Mouse (Mus musculus) spleen, adult 12 weeks (tissue): ENCODE data around the gene Fkbp15.

ENCODE experiments used
- DNase-seq: peaks from one replicate; pipeline ENCODE4 v3.0.0; 2022; ENCODE audit warnings: low spot score

Fkbp15 gene

GRCm38 (mm10) chr4:62372818-62373520 is 12.6 kb upstream of the Fkbp15 start:
- no peak for DNase-seq

- no peak for DNase-seq
Measured at GRCm38 (mm10) chr4:62372410-62372809, 12.1 kb upstream of the Fkbp15 start.

- DNase-seq: no peak
Measured at GRCm38 (mm10) chr4:62369091-62369490, 8.7 kb upstream of the Fkbp15 start.

DNA sequence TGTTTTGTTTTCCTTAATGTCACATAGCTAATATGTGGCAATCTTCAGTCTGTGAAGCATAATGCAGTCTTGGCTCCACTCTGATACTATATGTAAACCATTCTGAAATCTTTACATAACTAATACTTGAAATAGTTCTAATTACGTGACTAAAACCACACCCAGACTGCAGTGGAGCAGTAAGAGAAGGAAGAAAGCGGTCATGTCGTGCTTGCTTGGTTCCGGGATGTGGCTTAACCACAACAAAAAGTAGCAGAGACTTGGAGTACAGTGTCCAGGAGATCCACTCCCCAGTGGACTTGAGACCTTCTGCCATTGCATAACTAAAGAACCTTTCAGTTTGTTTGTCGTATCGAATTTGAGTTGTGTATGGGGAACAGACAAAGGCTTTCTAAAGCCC is 7.2 kb upstream of the Fkbp15 start:
- no peak for DNase-seq

DNA sequence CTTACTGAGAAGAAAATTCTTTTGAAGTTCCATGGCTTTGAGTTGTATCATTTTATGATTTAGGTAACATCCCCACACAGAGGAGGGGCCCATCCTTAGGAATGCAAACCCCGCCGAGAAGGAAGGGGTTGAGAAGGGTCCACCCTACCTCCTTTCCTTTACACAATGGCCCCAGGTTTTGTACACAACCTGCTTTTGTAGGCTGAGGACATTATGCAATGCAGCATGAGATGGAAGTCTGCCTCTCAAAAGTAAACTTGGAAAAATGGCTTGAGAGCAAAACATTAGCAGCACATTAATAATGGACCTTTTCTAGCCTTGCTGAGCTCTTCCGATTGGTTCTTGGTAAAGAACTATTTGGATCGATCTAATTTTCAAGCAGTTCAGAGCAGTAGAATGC is 5.9 kb upstream of the Fkbp15 start:
- no peak for DNase-seq

- DNase-seq: no peak
Measured at GRCm38 (mm10) chr4:62364299-62364698, 4.0 kb upstream of the Fkbp15 start.

DNA sequence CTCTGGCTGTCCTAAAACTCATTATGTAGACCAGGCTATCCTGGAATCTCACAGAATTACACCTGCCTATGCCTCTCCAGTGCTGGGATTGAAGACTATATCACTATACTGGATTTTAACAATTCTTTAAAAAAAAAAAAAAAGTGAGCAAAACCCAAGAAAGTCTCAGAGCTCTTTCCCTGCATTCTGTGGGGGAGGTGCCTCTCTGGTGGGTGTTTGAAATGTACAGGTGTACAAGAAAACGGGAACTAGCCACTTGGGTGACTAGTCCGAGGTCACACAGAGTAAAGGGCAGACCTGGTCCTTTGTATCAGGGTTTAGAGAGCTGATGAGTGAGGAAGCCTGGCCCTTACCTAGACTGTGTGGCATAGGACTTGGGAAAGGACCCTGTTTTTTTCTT is 2.1 kb upstream of the Fkbp15 start:
- no peak for DNase-seq

DNA sequence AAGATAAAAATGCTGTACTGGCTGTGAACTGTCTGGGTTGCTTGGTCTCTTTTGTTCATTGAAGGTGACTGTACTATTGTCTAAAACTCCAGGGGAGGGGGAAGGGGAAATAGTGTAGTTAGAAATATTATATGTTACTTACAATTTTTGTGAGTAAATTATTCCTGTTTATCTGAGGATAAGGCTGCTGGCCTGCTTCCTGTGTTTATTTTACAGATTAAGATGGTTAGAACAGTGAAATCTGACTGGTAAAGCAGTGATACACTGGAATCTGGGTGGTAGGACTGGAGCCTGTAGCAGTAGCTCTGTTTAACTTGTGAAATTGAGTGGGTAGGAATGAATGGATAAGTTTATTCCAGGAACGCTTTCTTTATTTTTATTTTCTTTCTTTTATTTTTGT is 1.6 kb upstream of the Fkbp15 start:
- DNase-seq: no peak

DNA sequence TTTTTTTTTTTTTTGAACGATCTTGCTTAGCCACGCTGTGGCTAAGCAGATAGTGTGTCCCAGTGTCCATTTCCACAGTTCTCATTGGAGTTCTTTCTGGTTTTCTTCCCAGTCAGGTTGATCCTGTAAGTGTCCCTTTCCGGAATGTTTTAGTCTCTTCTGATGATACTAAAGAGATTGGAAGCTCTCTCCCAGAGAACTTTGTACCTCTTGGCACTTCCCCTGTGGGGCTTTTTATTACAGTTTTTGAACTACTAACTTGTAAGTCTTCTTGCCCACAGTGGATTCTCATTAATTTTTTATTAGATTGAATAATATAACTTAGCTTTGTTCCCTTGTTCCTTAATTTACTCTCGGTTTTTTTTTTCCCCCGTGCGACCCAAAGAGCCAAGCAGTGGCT is 1.2 kb upstream of the Fkbp15 start:
- no peak for DNase-seq

GRCm38 (mm10) chr4:62360805-62361455 is 582 bp upstream of the Fkbp15 start:
- peak; percentile 26 for DNase-seq

GRCm38 (mm10) chr4:62359256-62359775 is 1.0 kb downstream of the Fkbp15 start:
- DNase-seq: no peak

DNA sequence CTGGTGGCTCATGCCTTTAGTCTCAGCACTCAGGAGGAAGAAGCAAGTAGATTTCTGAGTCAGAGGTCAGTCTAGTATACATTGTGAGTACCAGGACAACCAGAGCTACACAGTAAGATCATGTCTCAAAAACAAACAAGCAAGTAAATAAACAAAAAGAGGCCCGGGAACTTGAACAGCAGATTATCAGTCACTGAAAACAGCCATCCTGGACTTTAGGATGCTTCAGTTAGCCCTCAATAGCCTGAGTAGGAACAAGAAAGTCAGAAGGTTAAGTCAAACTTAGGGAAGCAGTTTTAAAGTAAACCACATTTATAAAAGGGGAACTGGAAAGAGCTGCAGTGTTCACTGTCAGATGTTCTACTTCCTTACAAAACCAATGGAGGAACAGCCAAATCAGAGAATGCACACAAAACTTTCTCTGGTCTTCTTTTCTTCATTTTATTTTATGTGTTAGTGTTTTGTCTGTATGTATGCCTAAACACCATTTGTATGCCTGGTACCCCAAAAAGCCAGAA is 2.7 kb downstream of the Fkbp15 start:
- no peak for DNase-seq

DNA sequence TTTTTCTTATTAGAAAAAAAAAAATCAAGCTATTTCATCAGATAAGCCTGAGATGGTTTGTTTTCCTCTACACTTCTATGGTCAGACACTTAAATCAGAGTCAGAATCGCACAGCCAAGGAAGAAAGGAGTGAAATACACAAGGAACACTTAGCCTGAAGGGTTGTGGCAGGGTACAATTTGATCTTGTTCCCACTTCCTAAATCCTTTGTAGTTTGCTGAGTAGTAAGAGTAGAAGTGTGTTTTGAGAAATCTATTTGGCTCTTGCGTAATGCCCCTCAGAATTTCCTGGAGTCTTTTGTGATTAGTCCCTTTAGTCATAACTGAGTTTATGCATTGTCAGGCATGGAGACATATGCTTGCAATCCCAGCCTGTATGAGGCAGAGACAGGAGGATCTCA is 11.0 kb downstream of the Fkbp15 start:
- no peak for DNase-seq

- DNase-seq: no peak
Measured at GRCm38 (mm10) chr4:62348329-62348705, 12.0 kb downstream of the Fkbp15 start.

DNA sequence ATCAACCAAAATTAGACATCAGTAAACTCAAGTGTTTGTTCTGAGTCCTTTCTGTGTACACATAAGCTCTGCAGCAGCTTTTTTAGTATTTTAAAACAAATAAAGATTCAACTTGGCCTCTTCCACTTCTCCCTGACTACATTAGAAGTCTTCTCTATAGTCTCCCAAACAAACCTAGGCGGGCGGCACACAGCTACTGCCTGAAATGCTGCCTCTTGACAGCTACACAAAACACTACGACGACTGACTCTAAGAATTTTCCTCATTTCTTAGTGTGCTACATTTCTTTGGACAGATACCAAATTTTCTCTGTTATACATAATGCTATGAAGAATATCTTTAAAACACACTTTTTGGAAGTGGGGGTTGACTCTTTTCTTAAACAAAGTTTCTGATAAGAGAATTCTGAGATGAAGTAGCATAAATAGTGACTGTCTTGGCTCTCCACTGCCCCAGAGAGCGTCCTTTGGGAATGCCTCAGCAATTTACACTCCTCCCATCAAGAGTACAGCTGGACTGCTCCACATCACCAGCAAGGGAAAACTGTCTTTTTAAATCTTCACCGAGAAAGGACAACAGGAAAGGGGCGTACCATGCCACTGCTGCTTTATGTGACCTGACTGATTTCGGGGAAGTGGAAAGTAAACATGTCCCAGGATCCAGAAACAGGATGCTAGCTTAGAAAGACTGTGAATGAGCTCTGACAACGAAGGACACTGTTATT is 12.6 kb downstream of the Fkbp15 start:
- no peak for DNase-seq

DNA sequence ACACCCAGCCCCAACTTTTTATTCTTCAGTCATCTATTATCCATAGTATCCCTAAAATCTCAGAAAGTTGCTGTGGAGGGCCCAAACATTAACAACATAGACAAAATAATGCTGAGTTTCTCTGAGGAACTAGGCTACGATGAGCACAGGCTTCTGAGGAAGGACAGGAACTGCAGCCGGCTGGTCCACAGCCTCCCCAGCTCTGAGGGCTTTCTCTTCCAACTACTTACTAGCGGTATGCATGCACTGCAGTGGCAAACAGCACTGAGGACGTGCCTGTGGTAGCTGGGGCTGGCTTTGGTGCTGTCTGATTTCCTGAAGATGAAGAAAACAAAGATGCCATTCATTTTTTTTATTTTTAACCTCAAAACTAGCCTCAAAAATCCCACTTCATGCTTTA is 14.5 kb downstream of the Fkbp15 start:
- DNase-seq: no peak

DNA sequence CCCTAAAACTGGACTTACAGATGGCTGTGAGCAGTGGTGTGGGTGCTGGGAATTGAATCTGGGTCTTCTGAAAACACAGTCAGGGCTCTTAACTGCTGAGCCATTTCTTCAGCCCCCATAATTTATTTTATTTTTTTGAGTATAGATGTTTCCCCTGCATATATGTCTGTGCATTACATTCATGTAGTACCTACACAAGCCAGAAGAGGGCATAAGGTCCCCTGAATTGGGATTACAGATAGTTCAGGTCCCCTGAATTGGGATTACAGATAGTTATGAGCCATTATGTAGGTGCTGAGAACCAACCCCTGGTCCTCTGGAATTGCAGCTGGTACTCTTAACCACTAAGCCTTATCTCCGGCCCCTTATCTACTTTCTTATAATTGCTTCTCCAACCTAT is 16.3 kb downstream of the Fkbp15 start:
- DNase-seq: no peak

DNA sequence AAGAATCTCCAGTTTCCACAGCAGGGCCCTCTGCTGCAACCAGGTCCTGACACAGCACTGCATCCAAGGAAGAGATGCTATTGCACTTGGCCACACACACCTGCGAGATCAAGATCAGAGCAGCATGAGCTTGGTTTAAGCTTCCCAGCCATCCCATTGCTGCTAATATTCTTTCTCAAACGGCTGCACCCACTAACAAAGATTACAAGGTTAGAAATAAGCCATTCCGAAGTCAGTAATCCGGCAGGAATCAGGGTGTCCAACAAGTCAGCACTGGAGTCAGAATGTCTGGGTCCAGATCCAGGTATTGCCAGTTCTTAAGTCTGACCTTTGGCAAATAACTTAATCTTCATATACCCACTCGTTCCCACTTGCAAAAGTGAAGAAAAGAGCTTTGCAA is 21.8 kb downstream of the Fkbp15 start:
- no peak for DNase-seq

GRCm38 (mm10) chr4:62331977-62332376 is 28.4 kb downstream of the Fkbp15 start:
- no peak for DNase-seq

- no peak for DNase-seq
Measured at GRCm38 (mm10) chr4:62328941-62329660, 31.2 kb downstream of the Fkbp15 start.

DNA sequence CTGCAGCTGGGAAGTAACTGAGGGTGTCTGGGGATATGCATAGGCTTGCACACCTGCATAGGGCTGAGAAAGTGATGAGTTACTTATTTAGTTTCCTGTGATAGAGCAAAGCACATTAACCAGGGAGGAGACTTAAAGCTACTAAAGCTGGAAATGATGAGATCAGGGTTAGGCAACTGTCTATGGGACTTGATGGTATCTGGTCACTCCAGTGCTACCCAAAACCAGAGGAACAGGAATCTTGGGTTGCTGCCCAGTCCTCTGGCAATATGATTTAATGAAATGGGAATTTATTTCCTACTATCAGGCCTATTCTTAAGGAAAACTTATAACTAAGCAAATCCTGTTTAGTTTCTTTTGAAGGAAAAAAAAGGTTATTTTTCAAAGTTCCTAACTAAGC is 34.2 kb downstream of the Fkbp15 start:
- DNase-seq: no peak

DNA sequence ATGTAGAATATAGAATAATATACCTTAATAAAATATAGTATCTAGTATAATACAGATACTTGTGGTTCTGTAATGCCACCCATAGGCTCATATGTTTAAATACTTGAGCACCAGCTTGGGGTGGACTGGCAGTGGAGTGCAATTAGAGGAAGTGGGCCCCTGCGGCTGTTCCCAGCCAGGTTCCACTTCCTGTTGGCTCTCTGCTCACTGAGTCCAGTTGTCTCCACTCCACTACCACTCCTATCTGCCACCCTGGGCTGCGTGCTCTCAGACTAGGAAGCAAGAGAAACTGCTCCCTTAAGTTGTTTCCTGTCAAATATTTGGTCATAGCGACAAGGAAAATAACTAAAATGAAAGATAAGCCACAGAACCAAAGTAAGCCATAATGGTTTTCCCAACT is 37.7 kb downstream of the Fkbp15 start:
- DNase-seq: peak; percentile 5
